Mouse (Mus musculus): Measurements from ENCODE around the gene Glrx2. TPM values are rescaled to one million over a fixed set of nuclear protein-coding genes. Genes with fewer than 3 reads are reported as not detected.
"Not testable (repeated sequence)": the region's sequence is repeated elsewhere in the genome, so short reads cannot be mapped to it uniquely, and the experiment has no call there.

Glrx2 gene
- polyA plus RNA-seq (2015; fragmentation: Nextera tagmentation; extraction: Ambion mirVana): 64.8 and 70.2 TPM in 2 replicates

DNA sequence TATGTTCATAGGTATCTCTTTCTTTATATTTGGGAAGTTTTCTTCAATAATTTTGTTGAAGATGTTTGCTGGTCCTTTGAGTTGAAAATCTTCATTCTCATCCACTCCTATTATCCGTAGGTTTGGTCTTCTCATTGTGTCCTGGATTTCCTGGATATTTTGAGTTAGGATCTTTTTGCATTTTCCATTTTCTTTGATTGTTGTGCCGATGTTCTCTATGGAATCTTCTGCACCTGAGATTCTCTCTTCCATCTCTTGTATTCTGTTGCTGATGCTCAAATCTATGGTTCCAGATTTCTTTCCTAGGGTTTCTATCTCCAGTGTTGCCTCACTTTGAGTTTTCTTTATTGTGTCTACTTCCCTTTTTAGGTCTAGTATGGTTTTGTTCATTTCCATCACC lies at the start of gene Glrx2:
Glrx2 (plus strand) TSS at position 301 of the 400 bp plus-strand sequence.
- H3K27me3 ChIP-seq (ENCODE audit: insufficient read depth, low read length); ATAC-seq; H3K27ac ChIP-seq (ENCODE audit: low read depth); H3K4me2 ChIP-seq (ENCODE audit: low read depth, low read length); H3K36me3 ChIP-seq (replicated peaks; ENCODE audit: insufficient read depth, low read length); DNase-seq; H3K4me3 ChIP-seq (ENCODE audit: low read depth, low read length); H3K4me1 ChIP-seq (ENCODE audit: insufficient read depth); H3K9me3 ChIP-seq (ENCODE audit: low read length); H3K9ac ChIP-seq (replicated peaks): not testable (repeated sequence)
- no CpG with 5 or more reads among the region's 2 CpGs for WGBS (ENCODE audit: insufficient replicate concordance)

DNA sequence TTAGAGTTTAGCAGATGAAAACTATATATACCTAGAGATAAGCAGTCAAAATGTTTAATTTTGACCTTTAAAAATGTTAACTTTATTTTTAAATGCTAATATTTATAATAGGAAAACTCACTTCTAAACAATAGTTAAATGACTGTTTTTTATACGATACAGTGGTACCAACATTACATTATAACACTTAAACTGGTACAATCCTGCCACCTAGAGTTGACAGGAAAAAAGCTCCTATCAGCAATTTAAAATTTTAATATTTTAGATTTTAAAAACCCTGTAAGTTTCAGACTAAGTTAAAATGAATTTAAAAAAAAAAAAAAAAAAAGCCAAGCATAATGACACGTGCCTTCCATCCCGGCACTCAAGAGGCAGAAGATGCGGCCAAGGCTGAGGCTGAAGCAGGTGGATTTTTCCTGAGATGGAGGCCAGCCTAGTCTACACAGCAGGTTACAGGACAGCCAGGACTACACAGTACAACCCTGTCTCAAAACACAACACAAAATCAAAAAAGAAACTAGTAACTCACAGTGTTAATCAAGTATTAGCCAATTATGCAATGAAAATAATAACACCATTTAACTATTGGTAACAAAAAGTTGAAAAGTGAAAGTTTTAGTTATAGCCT lies 40.3 kb upstream of the Glrx2 start:
- no peaks in the 10 kb centered on the region for H3K9me3 ChIP-seq (ENCODE audit: low read length)
- no peak overlapping the region for H3K4me2 ChIP-seq (ENCODE audit: low read depth, low read length)
- DNase-seq (no peak), ATAC-seq (no peak)
- H3K27me3 ChIP-seq (ENCODE audit: insufficient read depth, low read length): no peaks in the 10 kb centered on the region
- peaks cover 40% of the 10 kb centered on the region for H3K36me3 ChIP-seq (replicated peaks; ENCODE audit: insufficient read depth, low read length)
- H3K27ac ChIP-seq (ENCODE audit: low read depth): no peak overlapping the region
- no peaks in the 10 kb centered on the region for H3K4me1 ChIP-seq (ENCODE audit: insufficient read depth)
- WGBS (ENCODE audit: insufficient replicate concordance): 90% methylated on average over 4 of the region's 4 CpGs
- TF ChIP-seq EP300 (IDR thresholded peaks at IDR 0.05; ENCODE audit: low read depth) (no peak), CTCF (IDR thresholded peaks at IDR 0.05; ENCODE audit: low read depth) (no peak)
- H3K9ac ChIP-seq (replicated peaks): no peak overlapping the region
- no peak overlapping the region for H3K4me3 ChIP-seq (ENCODE audit: low read depth, low read length)

- no peak overlapping the region for H3K9ac ChIP-seq (replicated peaks)
- no peak overlapping the region for H3K27ac ChIP-seq (ENCODE audit: low read depth)
- WGBS (ENCODE audit: insufficient replicate concordance): 91% methylated on average over 5 of the region's 5 CpGs
- no peaks in the 10 kb centered on the region for H3K4me1 ChIP-seq (ENCODE audit: insufficient read depth)
- H3K4me2 ChIP-seq (ENCODE audit: low read depth, low read length): no peak overlapping the region
- ATAC-seq (no peak), DNase-seq (no peak)
- no peak overlapping the region for H3K4me3 ChIP-seq (ENCODE audit: low read depth, low read length)
- peaks cover 56% of the 10 kb centered on the region for H3K36me3 ChIP-seq (replicated peaks; ENCODE audit: insufficient read depth, low read length)
- TF ChIP-seq EP300 (IDR thresholded peaks at IDR 0.05; ENCODE audit: low read depth): no peak
- no peak for TF ChIP-seq CTCF (IDR thresholded peaks at IDR 0.05; ENCODE audit: low read depth)
- no peaks in the 10 kb centered on the region for H3K27me3 ChIP-seq (ENCODE audit: insufficient read depth, low read length)
- no peaks in the 10 kb centered on the region for H3K9me3 ChIP-seq (ENCODE audit: low read length)
Observed at GRCm38 (mm10) chr1:143681108-143681507, 35.0 kb upstream of the Glrx2 start.

- no peak for DNase-seq
- Histone ChIP-seq H3K4me1 (ENCODE audit: insufficient read depth) (no peaks in the 10 kb centered on the region), H3K4me3 (ENCODE audit: low read depth, low read length) (no peak overlapping the region), H3K27me3 (ENCODE audit: insufficient read depth, low read length) (no peaks in the 10 kb centered on the region), H3K4me2 (ENCODE audit: low read depth, low read length) (no peak overlapping the region), H3K27ac (ENCODE audit: low read depth) (no peak overlapping the region), H3K9me3 (ENCODE audit: low read length) (no peaks in the 10 kb centered on the region), H3K36me3 (replicated peaks; ENCODE audit: insufficient read depth, low read length) (peaks cover 51% of the 10 kb centered on the region), H3K9ac (replicated peaks) (no peak overlapping the region)
- TF ChIP-seq CTCF (IDR thresholded peaks at IDR 0.05; ENCODE audit: low read depth): no peak
- no peak for TF ChIP-seq EP300 (IDR thresholded peaks at IDR 0.05; ENCODE audit: low read depth)
- WGBS (ENCODE audit: insufficient replicate concordance): 88% methylated on average over 3 of the region's 3 CpGs
- no peak for ATAC-seq
Observed at GRCm38 (mm10) chr1:143684849-143685248, 31.3 kb upstream of the Glrx2 start.

DNA sequence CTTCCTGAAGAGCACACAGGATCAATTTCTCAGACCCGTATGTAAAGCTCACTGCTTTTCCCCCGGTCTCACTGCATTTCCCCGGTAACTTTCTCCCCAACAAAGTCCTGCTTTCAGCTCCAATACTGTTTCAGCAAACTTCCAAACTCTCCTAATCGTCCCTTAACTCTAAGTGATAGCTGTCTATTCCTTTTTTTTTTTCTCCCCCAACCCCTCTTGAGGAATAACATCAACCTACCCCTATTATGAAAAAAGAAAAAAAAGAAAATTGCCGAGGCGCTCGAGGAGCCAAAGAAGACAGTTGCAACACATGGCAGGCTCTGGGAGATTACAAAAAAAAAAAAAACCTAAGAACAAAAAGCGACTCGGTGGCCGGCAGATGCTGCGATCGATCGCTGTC lies 14.4 kb upstream of the Glrx2 start:
- WGBS (ENCODE audit: insufficient replicate concordance): 0% methylated on average over 13 of the region's 13 CpGs
- H3K4me1 ChIP-seq (ENCODE audit: insufficient read depth): no peaks in the 10 kb centered on the region; the same call in 1 of the 2 replicates
- no peak for DNase-seq
- peak overlapping the region; percentile 94 for H3K9ac ChIP-seq (replicated peaks)
- peak overlapping the region; percentile 83 for H3K4me2 ChIP-seq (ENCODE audit: low read depth, low read length)
- peak overlapping the region; percentile 90 for H3K4me3 ChIP-seq (ENCODE audit: low read depth, low read length)
- H3K36me3 ChIP-seq (replicated peaks; ENCODE audit: insufficient read depth, low read length): peaks cover 12% of the 10 kb centered on the region; the same call in 1 of the 2 replicates
- H3K9me3 ChIP-seq (ENCODE audit: low read length): no peaks in the 10 kb centered on the region
- no peak for ATAC-seq
- peak overlapping the region; percentile 98 for H3K27ac ChIP-seq (ENCODE audit: low read depth)
- TF ChIP-seq CTCF (IDR thresholded peaks at IDR 0.05; ENCODE audit: low read depth) (no peak), EP300 (IDR thresholded peaks at IDR 0.05; ENCODE audit: low read depth) (no peak)
- no peaks in the 10 kb centered on the region for H3K27me3 ChIP-seq (ENCODE audit: insufficient read depth, low read length)

DNA sequence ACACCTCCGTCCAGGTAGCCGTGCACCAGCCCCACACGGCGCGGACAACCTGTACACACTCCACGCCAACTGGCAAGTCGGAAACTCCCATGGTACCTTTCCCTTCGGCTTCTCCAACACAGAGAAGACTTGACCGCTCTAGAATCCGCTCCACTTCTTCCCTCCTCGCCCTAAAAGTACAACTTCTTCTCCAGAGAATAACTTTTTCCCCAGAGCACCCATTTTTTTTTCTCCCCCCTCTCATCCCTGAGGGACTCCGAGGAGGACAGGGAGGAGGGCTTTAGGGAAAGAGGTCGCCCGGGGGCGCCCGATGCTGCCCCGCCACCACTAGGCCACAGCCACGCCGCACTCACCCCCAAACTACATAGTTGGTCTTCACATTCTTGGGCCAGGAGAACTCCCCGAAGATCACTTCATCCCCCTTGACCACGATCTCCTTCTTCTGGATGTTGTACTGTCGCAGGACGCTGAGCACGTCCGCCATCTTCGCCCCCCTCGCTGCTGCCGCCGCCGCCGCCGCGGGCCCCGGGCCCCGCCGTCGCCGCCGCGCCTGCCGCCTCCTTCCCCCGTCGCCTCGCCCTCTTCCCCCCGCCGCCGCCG lies 13.9 kb upstream of the Glrx2 start:
- H3K4me3 ChIP-seq (ENCODE audit: low read depth, low read length): peak overlapping the region; percentile 90
- no peaks in the 10 kb centered on the region for H3K9me3 ChIP-seq (ENCODE audit: low read length)
- no peak for TF ChIP-seq EP300 (IDR thresholded peaks at IDR 0.05; ENCODE audit: low read depth)
- no peak; the same call in 1 of the 2 replicates for TF ChIP-seq CTCF (IDR thresholded peaks at IDR 0.05; ENCODE audit: low read depth)
- peak; percentile 53 for ATAC-seq
- WGBS (ENCODE audit: insufficient replicate concordance): 2% methylated on average over 44 of the region's 48 CpGs
- H3K27ac ChIP-seq (ENCODE audit: low read depth): peak overlapping the region; percentile 98
- H3K27me3 ChIP-seq (ENCODE audit: insufficient read depth, low read length): no peaks in the 10 kb centered on the region
- peak overlapping the region; percentile 94 for H3K9ac ChIP-seq (replicated peaks)
- H3K36me3 ChIP-seq (replicated peaks; ENCODE audit: insufficient read depth, low read length): peaks cover 8% of the 10 kb centered on the region; the same call in 1 of the 2 replicates
- peak overlapping the region; percentile 83 for H3K4me2 ChIP-seq (ENCODE audit: low read depth, low read length)
- DNase-seq: peak; percentile 58
- no peaks in the 10 kb centered on the region; the same call in 1 of the 2 replicates for H3K4me1 ChIP-seq (ENCODE audit: insufficient read depth)

All from liver, postnatal 0 days (tissue).